Mouse (Mus musculus) liver, embryonic 14.5 days (tissue): ENCODE data around the gene Zyg11b.

Experiments used
- CTCF ChIP-seq: IDR thresholded peaks from 2 replicates; pipeline ENCODE4 v1.5.1; 2016; ENCODE audit warnings: antibody characterized with exemption, low read depth, control low read depth
- EP300 ChIP-seq: IDR thresholded peaks from 2 replicates; pipeline ENCODE4 v1.6.1; 2016; ENCODE audit warnings: antibody characterized with exemption, low read depth

GRCm38 (mm10) chr4:108318649-108319615, 18.0 kb upstream of the Zyg11b start:
- TF ChIP-seq CTCF = no peak
- no peak for TF ChIP-seq EP300
